Mouse (Mus musculus): ENCODE data around the gene Dctpp1. TPM values are rescaled to one million over a fixed set of nuclear protein-coding genes. Genes with fewer than 3 reads are reported as not detected.

Dctpp1 gene
- polyA plus RNA-seq, 1 experiment from 2014 or later = 147 TPM

GRCm38 (mm10) chr7:127208553-127209438 lies 51.7 kb downstream of the Dctpp1 start, which contains the start of gene Mylpf:
Mylpf (plus strand) TSS chr7:127208890.
- peak within 1 kb of the TSS; percentile 92 for H3K4me2 ChIP-seq (ENCODE audit: low read depth, low read length)
- 0 out of 2 replicates have a peak, but pooled peaks cover 3% of the 10 kb centered on the region for H3K36me3 ChIP-seq (ENCODE audit: control insufficient read depth, insufficient read depth, low read length)
- peak within 1 kb of the TSS; percentile 89 for H3K27ac ChIP-seq (ENCODE audit: low read length)
- peaks cover 15% of the 10 kb centered on the region for H3K4me1 ChIP-seq (replicated peaks; ENCODE audit: control insufficient read depth, insufficient read depth, low read length)
- H3K9ac ChIP-seq (ENCODE audit: low read length) = peak within 1 kb of the TSS; percentile 96
- no peaks in the 10 kb centered on the region for H3K27me3 ChIP-seq (ENCODE audit: control insufficient read depth, insufficient read depth, low read depth, low read length)
- H3K4me3 ChIP-seq (ENCODE audit: low read length) = peak within 1 kb of the TSS; percentile 90
- ATAC-seq (ENCODE audit: low read depth) = peak; percentile 94
- under 1% methylated on average over 40 of the region's 44 CpGs for WGBS
- H3K9me3 ChIP-seq (ENCODE audit: control insufficient read depth, low read length) = no peaks in the 10 kb centered on the region

GRCm38 (mm10) chr7:127208295-127208552 lies 52.3 kb downstream of the Dctpp1 start, which contains the start of gene Tbc1d10b:
Tbc1d10b (minus strand) TSS chr7:127208468.
- Histone ChIP-seq H3K4me2 (ENCODE audit: low read depth, low read length) (peak within 1 kb of the TSS; percentile 92), H3K4me3 (ENCODE audit: low read length) (peak within 1 kb of the TSS; percentile 90), H3K4me1 (replicated peaks; ENCODE audit: control insufficient read depth, insufficient read depth, low read length) (peaks cover 15% of the 10 kb centered on the region), H3K27me3 (ENCODE audit: control insufficient read depth, insufficient read depth, low read depth, low read length) (no peaks in the 10 kb centered on the region), H3K9me3 (ENCODE audit: control insufficient read depth, low read length) (no peaks in the 10 kb centered on the region), H3K9ac (ENCODE audit: low read length) (peak within 1 kb of the TSS; percentile 96), H3K36me3 (ENCODE audit: control insufficient read depth, insufficient read depth, low read length) (peaks cover 5% of the 10 kb centered on the region), H3K27ac (ENCODE audit: low read length) (peak within 1 kb of the TSS; percentile 89)
- peak; percentile 56 for ATAC-seq (ENCODE audit: low read depth)
- 0% methylated on average over 2 of the region's 44 CpGs for WGBS

GRCm38 (mm10) chr7:127207374-127208294 lies 52.9 kb downstream of the Dctpp1 start:
- WGBS = under 1% methylated on average over 50 of the region's 53 CpGs
- H3K4me1 ChIP-seq (replicated peaks; ENCODE audit: control insufficient read depth, insufficient read depth, low read length) = peaks cover 15% of the 10 kb centered on the region
- peak overlapping the region; percentile 89 for H3K27ac ChIP-seq (ENCODE audit: low read length)
- peak overlapping the region; percentile 90 for H3K4me3 ChIP-seq (ENCODE audit: low read length)
- peak; percentile 12 for ATAC-seq (ENCODE audit: low read depth)
- peak overlapping the region; percentile 96 for H3K9ac ChIP-seq (ENCODE audit: low read length)
- H3K4me2 ChIP-seq (ENCODE audit: low read depth, low read length) = peak overlapping the region; percentile 92
- peaks cover 11% of the 10 kb centered on the region for H3K36me3 ChIP-seq (ENCODE audit: control insufficient read depth, insufficient read depth, low read length)
- no peaks in the 10 kb centered on the region for H3K27me3 ChIP-seq (ENCODE audit: control insufficient read depth, insufficient read depth, low read depth, low read length)
- no peaks in the 10 kb centered on the region for H3K9me3 ChIP-seq (ENCODE audit: control insufficient read depth, low read length)

Other genes starting within 250 kb of the Dctpp1 start
- 14.9 and 17.9 TPM in 2 replicates for gene Mvp, start 246.1 kb downstream of the Dctpp1 start, polyA plus RNA-seq (2015; fragmentation: Nextera tagmentation; extraction: Ambion mirVana)
- gene Pagr1b, start 244.2 kb downstream of the Dctpp1 start, polyA plus RNA-seq (2015; fragmentation: Nextera tagmentation; extraction: Ambion mirVana) = 0.62 and 0.93 TPM in 2 replicates
- gene Pagr1a, start 243.4 kb downstream of the Dctpp1 start, polyA plus RNA-seq (2015; fragmentation: Nextera tagmentation; extraction: Ambion mirVana) = 45.9 and 67.2 TPM in 2 replicates
- gene Gm42742, start 239.6 kb downstream of the Dctpp1 start, polyA plus RNA-seq (2015; fragmentation: Nextera tagmentation; extraction: Ambion mirVana) = 39.1 and 63.1 TPM in 2 replicates
- 4.5 TPM in 2 replicates for gene Prrt2, start 239.5 kb downstream of the Dctpp1 start, polyA plus RNA-seq (2015; fragmentation: Nextera tagmentation; extraction: Ambion mirVana)
- 38.6 and 46.1 TPM in 2 replicates for gene Maz, start 233.7 kb downstream of the Dctpp1 start, polyA plus RNA-seq (2015; fragmentation: Nextera tagmentation; extraction: Ambion mirVana)
- gene Kif22, start 218.2 kb downstream of the Dctpp1 start, polyA plus RNA-seq (2015; fragmentation: Nextera tagmentation; extraction: Ambion mirVana) = 140 and 153 TPM in 2 replicates
- gene Zg16, start 173.4 kb downstream of the Dctpp1 start, polyA plus RNA-seq (2015; fragmentation: Nextera tagmentation; extraction: Ambion mirVana) = 7.1 TPM in 1 of 2 replicates, not detected in the other
- gene AI467606, start 169.3 kb downstream of the Dctpp1 start, polyA plus RNA-seq (2015; fragmentation: Nextera tagmentation; extraction: Ambion mirVana) = 11.5 and 12.8 TPM in 2 replicates
- 0.43 and 1.2 TPM in 2 replicates for gene Qprt, start 138.5 kb downstream of the Dctpp1 start, polyA plus RNA-seq (2015; fragmentation: Nextera tagmentation; extraction: Ambion mirVana)
- 0.44 and 0.70 TPM in 2 replicates for gene Spn, start 122.9 kb downstream of the Dctpp1 start, polyA plus RNA-seq (2015; fragmentation: Nextera tagmentation; extraction: Ambion mirVana)
- gene Cd2bp2, start 64.7 kb downstream of the Dctpp1 start, polyA plus RNA-seq (2015; fragmentation: Nextera tagmentation; extraction: Ambion mirVana) = 53.9 and 54.0 TPM in 2 replicates
- 20.5 and 23.8 TPM in 2 replicates for gene Tbc1d10b, start 52.2 kb downstream of the Dctpp1 start, polyA plus RNA-seq (2015; fragmentation: Nextera tagmentation; extraction: Ambion mirVana)
- gene Mylpf, start 51.8 kb downstream of the Dctpp1 start, polyA plus RNA-seq (2015; fragmentation: Nextera tagmentation; extraction: Ambion mirVana) = 47.4 and 105 TPM in 2 replicates
- gene Zfp553, start 27.6 kb downstream of the Dctpp1 start, polyA plus RNA-seq (2015; fragmentation: Nextera tagmentation; extraction: Ambion mirVana) = 27.7 and 32.3 TPM in 2 replicates
- gene Sept1, start 27.6 kb downstream of the Dctpp1 start, polyA plus RNA-seq (2015; fragmentation: Nextera tagmentation; extraction: Ambion mirVana) = 23.2 and 23.4 TPM in 2 replicates
- 36.9 and 48.7 TPM in 2 replicates for gene Zfp771, start 16.4 kb downstream of the Dctpp1 start, polyA plus RNA-seq (2015; fragmentation: Nextera tagmentation; extraction: Ambion mirVana)
- 49.6 and 54.5 TPM in 2 replicates for gene Sephs2, start 13.3 kb upstream of the Dctpp1 start, polyA plus RNA-seq (2015; fragmentation: Nextera tagmentation; extraction: Ambion mirVana)
- gene Itgal, start 35.6 kb upstream of the Dctpp1 start, polyA plus RNA-seq (2015; fragmentation: Nextera tagmentation; extraction: Ambion mirVana) = 2.1 and 3.1 TPM in 2 replicates
- 15.1 and 17.6 TPM in 2 replicates for gene Zfp768, start 84.9 kb upstream of the Dctpp1 start, polyA plus RNA-seq (2015; fragmentation: Nextera tagmentation; extraction: Ambion mirVana)
- gene Zfp747, start 115.3 kb upstream of the Dctpp1 start, polyA plus RNA-seq (2015; fragmentation: Nextera tagmentation; extraction: Ambion mirVana) = 8.4 and 9.9 TPM in 2 replicates
- 7.3 and 8.0 TPM in 2 replicates for gene 9130019O22Rik, start 126.5 kb upstream of the Dctpp1 start, polyA plus RNA-seq (2015; fragmentation: Nextera tagmentation; extraction: Ambion mirVana)
- 5.7 and 6.6 TPM in 2 replicates for gene E430018J23Rik, start 132.9 kb upstream of the Dctpp1 start, polyA plus RNA-seq (2015; fragmentation: Nextera tagmentation; extraction: Ambion mirVana)
- gene Zfp764, start 146.1 kb upstream of the Dctpp1 start, polyA plus RNA-seq (2015; fragmentation: Nextera tagmentation; extraction: Ambion mirVana) = 9.1 and 9.3 TPM in 2 replicates
- gene Zfp688, start 161.4 kb upstream of the Dctpp1 start, polyA plus RNA-seq (2015; fragmentation: Nextera tagmentation; extraction: Ambion mirVana) = 24.9 and 25.3 TPM in 2 replicates
- gene Zfp689, start 188.4 kb upstream of the Dctpp1 start, polyA plus RNA-seq (2015; fragmentation: Nextera tagmentation; extraction: Ambion mirVana) = 6.4 and 6.7 TPM in 2 replicates
- gene Prr14, start 198.9 kb upstream of the Dctpp1 start, polyA plus RNA-seq (2015; fragmentation: Nextera tagmentation; extraction: Ambion mirVana) = 38.6 and 43.3 TPM in 2 replicates
- gene Fbrs, start 218.5 kb upstream of the Dctpp1 start, polyA plus RNA-seq (2015; fragmentation: Nextera tagmentation; extraction: Ambion mirVana) = 9.9 and 11.1 TPM in 2 replicates